ENCODE assay signal across 18 mouse cellular contexts in genomic region chr1:191268797-191269647, GRCm38 (mm10). TPM values are rescaled to one million over a fixed set of nuclear protein-coding genes. Genes with fewer than 3 reads are reported as not detected.
DNase-seq lines count a peak whose midpoint lies in the region; ATAC-seq and TF ChIP-seq lines count a peak whose summit lies in the region.
"Had no signal": no experiment of that assay in that cellular context is flagged by ENCODE, and none has a peak within 500 bp of the region (broad histone marks: within the 10 kb centered on the region; RNA-seq: fewer than 3 reads in every experiment).

No protein-coding gene starts in this region.

- no peak for DNase-seq in heart, postnatal 4 days
- DNase-seq in liver, postnatal 0 days, result no peak
- DNase-seq in liver, result no peak
- DNase-seq in right cerebral cortex, postnatal 14 days, result no peak
- DNase-seq: adrenal gland, postnatal 14 days; cerebellum, postnatal 10 days; kidney, adult 11 months; layer of hippocampus, postnatal 36 days; left cerebral cortex, postnatal 4 days; midbrain, embryonic 14.5 days; retina, postnatal 1 day; thymus, postnatal 4 days had no signal

- ATAC-seq in heart, embryonic 11.5 days (replicated peaks; ENCODE audit: insufficient number of reproducible peaks, low FRiP score, low TSS enrichment), result no peak
- ATAC-seq in liver, postnatal 0 days, result 0 out of 2 replicates have a peak, but pooled peaks have one; percentile 14
- ATAC-seq: hindbrain, postnatal 0 days had no signal

- H3K79me2 ChIP-seq in myocyte (ENCODE audit: control insufficient read depth, insufficient read depth), result no peaks in the 10 kb centered on the region

- H3K9me3 ChIP-seq in heart, embryonic 11.5 days (replicated peaks; ENCODE audit: control insufficient read depth, low read length), result no peaks in the 10 kb centered on the region
- H3K9me3 ChIP-seq in liver, postnatal 0 days (ENCODE audit: low read length), result no peaks in the 10 kb centered on the region
- H3K9me3 ChIP-seq: liver, embryonic 15.5 days had no signal

- H3K27me3 ChIP-seq in heart, embryonic 11.5 days (ENCODE audit: control insufficient read depth, insufficient read depth, low read length), result no peaks in the 10 kb centered on the region
- no peaks in the 10 kb centered on the region for H3K27me3 ChIP-seq in liver, postnatal 0 days (ENCODE audit: insufficient read depth, low read length)
- no peaks in the 10 kb centered on the region for H3K27me3 ChIP-seq in myocyte (ENCODE audit: control insufficient read depth, insufficient read depth, insufficient read length)
- H3K27me3 ChIP-seq: liver, embryonic 15.5 days had no signal

- TF ChIP-seq POLR2A in myocyte (IDR thresholded peaks at IDR 0.05; ENCODE audit: insufficient read length, low read depth), result no peak

- H3ac ChIP-seq in myocyte (ENCODE audit: control insufficient read depth, insufficient read length), result no peak overlapping the region

- H3K4me1 ChIP-seq in heart, embryonic 11.5 days (ENCODE audit: control insufficient read depth, insufficient read depth, low read length), result peaks cover 23% of the 10 kb centered on the region
- peaks cover 17% of the 10 kb centered on the region for H3K4me1 ChIP-seq in liver, postnatal 0 days (ENCODE audit: insufficient read depth)
- peaks cover 16% of the 10 kb centered on the region; the same call in 1 of the 2 replicates for H3K4me1 ChIP-seq in brown adipose tissue, adult 24 weeks (ENCODE audit: control insufficient read depth, insufficient read depth, insufficient read length, low read length)

- WGBS in heart, embryonic 11.5 days (ENCODE audit: insufficient replicate concordance), result 36% methylated on average over 5 of the region's 5 CpGs
- 55% methylated on average over 5 of the region's 5 CpGs for WGBS in liver, postnatal 0 days (ENCODE audit: insufficient replicate concordance)

- H3K36me3 ChIP-seq in heart, embryonic 11.5 days (ENCODE audit: control insufficient read depth, insufficient read depth, low read length), result no peaks in the 10 kb centered on the region
- H3K36me3 ChIP-seq in liver, postnatal 0 days (replicated peaks; ENCODE audit: insufficient read depth, low read length), result no peaks in the 10 kb centered on the region
- no peaks in the 10 kb centered on the region for H3K36me3 ChIP-seq in myocyte (ENCODE audit: control insufficient read depth, insufficient read depth)
- H3K36me3 ChIP-seq: liver, embryonic 15.5 days had no signal

- no peak overlapping the region for H3K4me3 ChIP-seq in heart, embryonic 11.5 days (ENCODE audit: low read depth, low read length)
- no peak overlapping the region for H3K4me3 ChIP-seq in liver, postnatal 0 days (ENCODE audit: low read depth, low read length)
- H3K4me3 ChIP-seq in brown adipose tissue, adult 24 weeks (ENCODE audit: insufficient read depth, low read depth, low read length), result no peak overlapping the region
- H3K4me3 ChIP-seq in myocyte, result no peak overlapping the region
- H3K4me3 ChIP-seq: liver, embryonic 15.5 days had no signal

- peak overlapping the region; percentile 33; the same call in 1 of the 2 replicates for H3K4me2 ChIP-seq in heart, embryonic 11.5 days
- 0 out of 2 replicates have a peak overlapping the region, but pooled peaks have one; percentile 35 for H3K4me2 ChIP-seq in liver, postnatal 0 days (ENCODE audit: low read depth, low read length)
- no peak overlapping the region for H3K4me2 ChIP-seq in myocyte (ENCODE audit: low read depth)
- H3K4me2 ChIP-seq: liver, embryonic 15.5 days had no signal

- H3K9ac ChIP-seq in heart, embryonic 11.5 days (ENCODE audit: low read depth, low read length), result no peak overlapping the region
- no peak overlapping the region for H3K9ac ChIP-seq in liver, postnatal 0 days (replicated peaks)
- H3K9ac ChIP-seq: liver, embryonic 15.5 days had no signal

- no peak for TF ChIP-seq CTCF in liver, postnatal 0 days (IDR thresholded peaks at IDR 0.05; ENCODE audit: low read depth)

- H3K27ac ChIP-seq in heart, embryonic 11.5 days (ENCODE audit: low read depth, low read length), result peak overlapping the region; percentile 54; the same call in 1 of the 2 replicates
- no peak overlapping the region for H3K27ac ChIP-seq in liver, postnatal 0 days (ENCODE audit: low read depth)
- H3K27ac ChIP-seq in brown adipose tissue, adult 24 weeks (replicated peaks; ENCODE audit: low read depth, low read length), result 0 out of 2 replicates have a peak overlapping the region, but pooled peaks have one; percentile 4
- H3K27ac ChIP-seq: hindbrain, postnatal 0 days; liver, embryonic 15.5 days had no signal

- TF ChIP-seq EP300 in liver, postnatal 0 days (IDR thresholded peaks at IDR 0.05; ENCODE audit: low read depth), result no peak

TF ChIP-seq in myocyte, 11 proteins besides CTCF, POLR2A, EP300 and RAD21:
- peak; percentile 33 for TF ChIP-seq TCF12 (IDR thresholded peaks at IDR 0.05; ENCODE audit: insufficient read depth, poor library complexity, severe bottlenecking)
- TF ChIP-seq TCF3 (IDR thresholded peaks at IDR 0.05; ENCODE audit: insufficient read length, low read depth), result peak; percentile 74
- TF ChIP-seq MAX (IDR thresholded peaks at IDR 0.05; ENCODE audit: low read depth), result no peak
- no peak for TF ChIP-seq POLR2AphosphoS2 (IDR thresholded peaks at IDR 0.05; ENCODE audit: insufficient read length, low read depth)
- TF ChIP-seq REST (IDR thresholded peaks at IDR 0.05; ENCODE audit: insufficient read depth, insufficient read length), result no peak
- TF ChIP-seq MYOG (IDR thresholded peaks at IDR 0.05; ENCODE audit: control insufficient read depth in 1 of 3, insufficient read depth in 1 of 3, insufficient read length in 2 of 3, low read depth in 2 of 3), result peak in 2 of 3 experiments; percentile 63 to 82
- no peak for TF ChIP-seq USF1 (IDR thresholded peaks at IDR 0.05; ENCODE audit: low read depth)
- TF ChIP-seq MYOD1 (IDR thresholded peaks at IDR 0.05; ENCODE audit: control insufficient read depth in 1 of 3, insufficient read length in 2 of 3, low read depth in 2 of 3), result peak in 2 of 3 experiments; percentile 47 to 84
- TF ChIP-seq E2F4 (IDR thresholded peaks at IDR 0.05; ENCODE audit: insufficient read depth), result no peak
- TF ChIP-seq CEBPB (IDR thresholded peaks at IDR 0.05; ENCODE audit: insufficient read depth, poor library complexity, severe bottlenecking), result no peak
- no peak for TF ChIP-seq SRF (IDR thresholded peaks at IDR 0.05; ENCODE audit: control insufficient read depth, insufficient read length, low read depth)

RNA-seq across cellular contexts. Expression of gene Nenf, which starts 49.0 kb away (rescaled TPM):
- polyA plus RNA-seq in heart, embryonic 11.5 days (2014; fragmentation: Nextera tagmentation; extraction: Ambion mirVana), result 106 and 111 TPM in 2 replicates
- total RNA-seq in heart, postnatal 4 days (2021), result 100 to 1,000 TPM in 1 of 2 experiments, 10 to 100 TPM in 1; 97.3 to 103 TPM
- polyA plus RNA-seq in liver, postnatal 0 days (2015; fragmentation: Nextera tagmentation; extraction: Ambion mirVana), result 36.6 and 37.0 TPM in 2 replicates
- 88.0 and 96.2 TPM in 2 replicates for polyA plus RNA-seq in brown adipose tissue, adult 24 weeks (2012; ENCODE audit: insufficient read depth, insufficient read length, missing spikeins)
- 143 TPM for polyA plus RNA-seq in myocyte (2012; fragmentation: generic; extraction: Trizol)
- total RNA-seq: neutrophil, adult 5-6 weeks had no signal

RNA-seq across cellular contexts. Expression of gene Atf3, which starts 51.2 kb away (rescaled TPM):
- polyA plus RNA-seq in heart, embryonic 11.5 days (2014; fragmentation: Nextera tagmentation; extraction: Ambion mirVana), result 13.7 and 17.4 TPM in 2 replicates
- 10 to 100 TPM; 15.9 to 22.2 TPM for total RNA-seq in heart, postnatal 4 days (2021)
- polyA plus RNA-seq in liver, postnatal 0 days (2015; fragmentation: Nextera tagmentation; extraction: Ambion mirVana), result 1.00 and 1.3 TPM in 2 replicates
- polyA plus RNA-seq in brown adipose tissue, adult 24 weeks (2012; ENCODE audit: insufficient read depth, insufficient read length, missing spikeins), result 8.8 and 22.2 TPM in 2 replicates
- 59.6 TPM for polyA plus RNA-seq in myocyte (2012; fragmentation: generic; extraction: Trizol)

RNA-seq across cellular contexts. Expression of gene Tmem206, which starts 56.7 kb away (rescaled TPM):
- polyA plus RNA-seq in heart, embryonic 11.5 days (2014; fragmentation: Nextera tagmentation; extraction: Ambion mirVana), result 18.7 and 19.0 TPM in 2 replicates
- 1 to 10 TPM; 5.6 to 6.6 TPM for total RNA-seq in heart, postnatal 4 days (2021)
- polyA plus RNA-seq in liver, postnatal 0 days (2015; fragmentation: Nextera tagmentation; extraction: Ambion mirVana), result 3.8 and 4.4 TPM in 2 replicates
- 1.8 and 2.3 TPM in 2 replicates for polyA plus RNA-seq in brown adipose tissue, adult 24 weeks (2012; ENCODE audit: insufficient read depth, insufficient read length, missing spikeins)
- polyA plus RNA-seq in myocyte (2012; fragmentation: generic; extraction: Trizol), result 12.1 TPM
